8 mouse cellular contexts compared by ENCODE assay signal in the genomic region with DNA sequence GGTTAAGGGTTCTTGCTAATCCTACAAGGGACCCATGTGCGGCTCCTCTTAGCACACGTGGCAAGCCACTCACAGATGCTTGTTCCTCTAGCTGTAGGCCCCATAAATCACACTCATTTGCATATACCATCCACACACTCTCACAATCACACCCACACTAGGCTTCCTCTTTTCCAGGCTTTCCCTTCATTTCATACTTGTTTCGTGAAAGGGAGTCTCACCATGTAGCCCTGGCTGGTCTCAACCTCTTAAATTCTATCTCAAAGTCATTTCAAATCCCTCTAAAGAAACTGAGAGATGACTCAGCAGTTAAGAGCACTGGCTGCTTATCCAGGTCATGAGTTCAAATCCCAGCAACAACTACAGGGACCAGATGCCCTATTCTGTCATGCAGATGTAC. TPM values are rescaled to one million over a fixed set of nuclear protein-coding genes. Genes with fewer than 3 reads are reported as not detected.
DNase-seq lines count a peak whose midpoint lies in the region; ATAC-seq and TF ChIP-seq lines count a peak whose summit lies in the region.

No protein-coding gene starts in this region.

- H3K4me1 ChIP-seq in kidney, postnatal 0 days (replicated peaks; ENCODE audit: insufficient read depth, low read length), result peaks cover 20% of the 10 kb centered on the region
- H3K4me1 ChIP-seq in bone marrow macrophage, adult 2 months (ENCODE audit: control insufficient read depth, insufficient read depth, low read length), result peaks cover 28% of the 10 kb centered on the region
- peaks cover 24% of the 10 kb centered on the region for H3K4me1 ChIP-seq in hindbrain, postnatal 0 days (ENCODE audit: insufficient read depth, low read length)

- no peak for DNase-seq in kidney, postnatal 0 days (ENCODE audit: low spot score)
- DNase-seq in kidney, postnatal 36 days, result no peak
- no peak for DNase-seq in hindbrain, postnatal 0 days (ENCODE audit: low spot score)
- no peak for DNase-seq in gastrocnemius, adult 8-10 months (ENCODE audit: low spot score in 2 of 2)
- no peak for DNase-seq in spleen, postnatal 10 days (ENCODE audit: low spot score in 2 of 2)
- no peak for DNase-seq in layer of hippocampus, adult 8-10 months (ENCODE audit: low spot score in 2 of 2)

- H3K9ac ChIP-seq in kidney, postnatal 0 days (ENCODE audit: low read depth, low read length), result 0 out of 2 replicates have a peak overlapping the region, but pooled peaks have one; percentile 1
- H3K9ac ChIP-seq in hindbrain, postnatal 0 days (replicated peaks; ENCODE audit: low read length), result peak overlapping the region; percentile 92; the same call in 1 of the 2 replicates

- no peaks in the 10 kb centered on the region for H3K9me3 ChIP-seq in kidney, postnatal 0 days (replicated peaks; ENCODE audit: low read length)
- no peaks in the 10 kb centered on the region for H3K9me3 ChIP-seq in hindbrain, postnatal 0 days (ENCODE audit: low read length)

- WGBS in kidney, postnatal 0 days, result 42% methylated on average over 3 of the region's 3 CpGs
- 58% methylated on average over 3 of the region's 3 CpGs for WGBS in hindbrain, postnatal 0 days

- no peak for TF ChIP-seq POLR2A in bone marrow macrophage, adult 2 months (IDR thresholded peaks at IDR 0.05; ENCODE audit: borderline replicate concordance, low read depth, low read length)

- peak overlapping the region; percentile 91; the same call in 1 of the 2 replicates for H3K4me3 ChIP-seq in kidney, postnatal 0 days (replicated peaks; ENCODE audit: low read depth, low read length)
- H3K4me3 ChIP-seq in bone marrow macrophage, adult 2 months (ENCODE audit: insufficient read depth, low read length), result peak overlapping the region; percentile 81
- peak overlapping the region; percentile 74 for H3K4me3 ChIP-seq in hindbrain, postnatal 0 days (ENCODE audit: low read length)

- H3K4me2 ChIP-seq in kidney, postnatal 0 days (ENCODE audit: low read length), result peak overlapping the region; percentile 80
- peak overlapping the region; percentile 60 for H3K4me2 ChIP-seq in hindbrain, postnatal 0 days (ENCODE audit: low read depth, low read length)

- peaks cover 56% of the 10 kb centered on the region for H3K36me3 ChIP-seq in kidney, postnatal 0 days (ENCODE audit: insufficient read depth, low read length)
- H3K36me3 ChIP-seq in hindbrain, postnatal 0 days (ENCODE audit: insufficient read depth, low read length), result peaks cover 42% of the 10 kb centered on the region

- no peak for ATAC-seq in kidney, postnatal 0 days (replicated peaks; ENCODE audit: low FRiP score, low read depth)
- ATAC-seq in hindbrain, postnatal 0 days, result no peak
- ATAC-seq in monocyte, adult 5-6 weeks (replicated peaks; ENCODE audit: insufficient number of reproducible peaks, low FRiP score, low TSS enrichment, poor library complexity, severe bottlenecking), result 0 out of 2 replicates have a peak, but pooled peaks have one; percentile 23

- TF ChIP-seq CTCF in kidney, postnatal 0 days (IDR thresholded peaks at IDR 0.05; ENCODE audit: low read depth), result no peak
- no peak for TF ChIP-seq CTCF in bone marrow macrophage, adult 2 months (IDR thresholded peaks at IDR 0.05; ENCODE audit: low read depth, low read length)
- TF ChIP-seq CTCF in hindbrain, postnatal 0 days (IDR thresholded peaks at IDR 0.05; ENCODE audit: low read depth), result no peak

- H3K27me3 ChIP-seq in kidney, postnatal 0 days (ENCODE audit: insufficient read depth, low read length), result no peaks in the 10 kb centered on the region
- H3K27me3 ChIP-seq in hindbrain, postnatal 0 days (ENCODE audit: insufficient read depth, low read length), result no peaks in the 10 kb centered on the region

- H3K27ac ChIP-seq in kidney, postnatal 0 days, result no peak overlapping the region
- H3K27ac ChIP-seq in bone marrow macrophage, adult 2 months (ENCODE audit: insufficient read depth, low read depth, low read length), result peak overlapping the region; percentile 94
- H3K27ac ChIP-seq in hindbrain, postnatal 0 days, result no peak overlapping the region

RNA-seq across cellular contexts. Expression of gene Srrt, which starts 1.7 kb away (rescaled TPM):
- 68.0 and 77.7 TPM in 2 replicates for polyA plus RNA-seq in kidney, postnatal 0 days (2015; fragmentation: Nextera tagmentation; extraction: Ambion mirVana)
- 172 and 177 TPM in 2 replicates for polyA plus RNA-seq in bone marrow macrophage, adult 2 months (2012; ENCODE audit: insufficient read depth, insufficient read length, missing spikeins)
- 82.9 and 98.9 TPM in 2 replicates for total RNA-seq in hindbrain, postnatal 0 days (2014; rRNA removed)
- 55.5 and 57.0 TPM in 2 replicates for polyA plus RNA-seq in hindbrain, postnatal 0 days (2015; fragmentation: Nextera tagmentation; extraction: Ambion mirVana)
- total RNA-seq in monocyte, adult 5-6 weeks (2017), result 250 to 289 TPM (median 261 TPM) in 3 replicates
- 10 to 100 TPM; 30.0 to 37.2 (median 34.0) TPM for total RNA-seq in gastrocnemius, adult 8-10 months (2022)
- 100 to 1,000 TPM; 220 to 278 (median 242) TPM for total RNA-seq in layer of hippocampus, adult 8-10 months (2022)

RNA-seq across cellular contexts. Expression of gene Trip6, which starts 8.4 kb away (rescaled TPM):
- 74.8 and 75.6 TPM in 2 replicates for polyA plus RNA-seq in kidney, postnatal 0 days (2015; fragmentation: Nextera tagmentation; extraction: Ambion mirVana)
- polyA plus RNA-seq in bone marrow macrophage, adult 2 months (2012; ENCODE audit: insufficient read depth, insufficient read length, missing spikeins), result 6.7 and 7.1 TPM in 2 replicates
- 14.3 and 15.0 TPM in 2 replicates for total RNA-seq in hindbrain, postnatal 0 days (2014; rRNA removed)
- 13.9 and 15.5 TPM in 2 replicates for polyA plus RNA-seq in hindbrain, postnatal 0 days (2015; fragmentation: Nextera tagmentation; extraction: Ambion mirVana)
- total RNA-seq in monocyte, adult 5-6 weeks (2017), result 2.7 to 4.0 TPM (median 3.2 TPM) in 3 replicates
- 1 to 10 TPM; 1.4 to 3.9 (median 2.1) TPM for total RNA-seq in gastrocnemius, adult 8-10 months (2022)
- 1 to 10 TPM; 6.1 to 8.0 (median 6.7) TPM for total RNA-seq in layer of hippocampus, adult 8-10 months (2022)

RNA-seq across cellular contexts. Expression of gene Ufsp1, which starts 11.4 kb away (rescaled TPM):
- 11.4 and 12.8 TPM in 2 replicates for polyA plus RNA-seq in kidney, postnatal 0 days (2015; fragmentation: Nextera tagmentation; extraction: Ambion mirVana)
- 0.79 and 1.8 TPM in 2 replicates for polyA plus RNA-seq in bone marrow macrophage, adult 2 months (2012; ENCODE audit: insufficient read depth, insufficient read length, missing spikeins)
- 35.5 TPM in 2 replicates for total RNA-seq in hindbrain, postnatal 0 days (2014; rRNA removed)
- polyA plus RNA-seq in hindbrain, postnatal 0 days (2015; fragmentation: Nextera tagmentation; extraction: Ambion mirVana), result 32.1 and 33.3 TPM in 2 replicates
- 0.64 to 3.0 TPM (median 1.2 TPM) in 3 replicates for total RNA-seq in monocyte, adult 5-6 weeks (2017)
- 10 to 100 TPM; 14.6 to 22.7 (median 19.1) TPM for total RNA-seq in gastrocnemius, adult 8-10 months (2022)
- 10 to 100 TPM in 3 of 4 experiments, 1 to 10 TPM in 1; 7.4 to 14.7 (median 12.7) TPM for total RNA-seq in layer of hippocampus, adult 8-10 months (2022)

RNA-seq across cellular contexts. Expression of gene Ache, which starts 18.5 kb away (rescaled TPM):
- 6.5 and 7.4 TPM in 2 replicates for polyA plus RNA-seq in kidney, postnatal 0 days (2015; fragmentation: Nextera tagmentation; extraction: Ambion mirVana)
- polyA plus RNA-seq in bone marrow macrophage, adult 2 months (2012; ENCODE audit: insufficient read depth, insufficient read length, missing spikeins), result not detected in 2 replicates
- 210 and 219 TPM in 2 replicates for total RNA-seq in hindbrain, postnatal 0 days (2014; rRNA removed)
- polyA plus RNA-seq in hindbrain, postnatal 0 days (2015; fragmentation: Nextera tagmentation; extraction: Ambion mirVana), result 151 and 157 TPM in 2 replicates
- total RNA-seq in monocyte, adult 5-6 weeks (2017), result 0.57 to 1.2 TPM in 2 of 3 replicates, not detected in the other
- total RNA-seq in gastrocnemius, adult 8-10 months (2022), result 10 to 100 TPM; 15.8 to 27.7 (median 20.1) TPM
- 10 to 100 TPM; 61.0 to 73.5 (median 63.6) TPM for total RNA-seq in layer of hippocampus, adult 8-10 months (2022)

RNA-seq across cellular contexts. Expression of gene Slc12a9, which starts 27.6 kb away (rescaled TPM):
- polyA plus RNA-seq in kidney, postnatal 0 days (2015; fragmentation: Nextera tagmentation; extraction: Ambion mirVana), result 11.8 and 12.0 TPM in 2 replicates
- 43.2 and 47.0 TPM in 2 replicates for polyA plus RNA-seq in bone marrow macrophage, adult 2 months (2012; ENCODE audit: insufficient read depth, insufficient read length, missing spikeins)
- 32.6 and 41.3 TPM in 2 replicates for total RNA-seq in hindbrain, postnatal 0 days (2014; rRNA removed)
- 27.3 and 27.6 TPM in 2 replicates for polyA plus RNA-seq in hindbrain, postnatal 0 days (2015; fragmentation: Nextera tagmentation; extraction: Ambion mirVana)
- total RNA-seq in monocyte, adult 5-6 weeks (2017), result 24.2 to 30.4 TPM (median 25.2 TPM) in 3 replicates
- total RNA-seq in gastrocnemius, adult 8-10 months (2022), result 1 to 10 TPM; 1.7 to 3.6 (median 1.9) TPM
- 10 to 100 TPM; 25.6 to 37.8 (median 32.0) TPM for total RNA-seq in layer of hippocampus, adult 8-10 months (2022)
